Mouse (Mus musculus) brown adipose tissue, adult 24 weeks (tissue): ENCODE results near the gene Rint1. TPM values are rescaled to one million over a fixed set of nuclear protein-coding genes. Genes with fewer than 3 reads are reported as not detected.

Experiments
- polyA plus RNA-seq: library from polyadenylated mRNA; stranded (reverse); fragments of >200 nt; gene quantifications from 2 replicates; pipeline ENCODE4 v1.2.4, GENCODE M21; 2012; ENCODE audit not compliant: missing spikeins, insufficient read depth, insufficient read length

Gene Rint1
- polyA plus RNA-seq, 1 experiment = 16.0 TPM

Other genes with a start within 250 kb of the Rint1 start
- gene Srpk2, start 103.1 kb upstream of the Rint1 start, polyA plus RNA-seq = 16.7 and 17.0 TPM in 2 replicates
- 9.1 and 12.0 TPM in 2 replicates for gene Pus7, start 4.0 kb upstream of the Rint1 start, polyA plus RNA-seq
- 213 and 234 TPM in 2 replicates for gene Tomm7, start 56.5 kb downstream of the Rint1 start, polyA plus RNA-seq
- 5.2 and 6.8 TPM in 2 replicates for gene Fam126a, start 243.0 kb downstream of the Rint1 start, polyA plus RNA-seq